Mouse (Mus musculus) cerebellum, adult 18-20 months (tissue): ENCODE measurements around the gene Tmem30b.

ENCODE experiments used
- DNase-seq, 2 experiments: peaks; one replicate each; pipeline ENCODE4 v3.0.0; 2021

The Tmem30b gene

GRCm38 (mm10) chr12:73516516-73516915 is 29.7 kb downstream of the Tmem30b start:
- no peak for DNase-seq

GRCm38 (mm10) chr12:73514722-73515121 is 31.5 kb downstream of the Tmem30b start:
- no peak for DNase-seq

DNA sequence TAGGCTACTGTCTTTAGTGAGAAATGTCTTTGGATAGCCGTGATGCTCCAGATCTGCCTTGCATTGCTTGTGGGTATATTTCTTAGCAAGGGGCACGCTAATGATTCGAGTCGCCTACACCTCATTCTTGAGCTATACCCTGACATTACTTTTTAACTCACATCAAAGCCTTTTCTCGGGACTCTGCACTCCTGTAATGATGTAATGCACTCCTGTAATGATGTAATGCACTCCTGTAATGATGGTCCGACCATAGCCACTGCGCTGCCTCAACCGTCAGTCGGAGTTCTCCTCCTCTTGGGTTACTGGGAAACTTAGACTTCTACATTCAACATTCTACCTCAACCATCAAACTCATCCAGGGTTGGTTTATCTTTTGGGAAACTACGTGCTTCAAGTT is 32.2 kb downstream of the Tmem30b start:
- DNase-seq = no peak

DNA sequence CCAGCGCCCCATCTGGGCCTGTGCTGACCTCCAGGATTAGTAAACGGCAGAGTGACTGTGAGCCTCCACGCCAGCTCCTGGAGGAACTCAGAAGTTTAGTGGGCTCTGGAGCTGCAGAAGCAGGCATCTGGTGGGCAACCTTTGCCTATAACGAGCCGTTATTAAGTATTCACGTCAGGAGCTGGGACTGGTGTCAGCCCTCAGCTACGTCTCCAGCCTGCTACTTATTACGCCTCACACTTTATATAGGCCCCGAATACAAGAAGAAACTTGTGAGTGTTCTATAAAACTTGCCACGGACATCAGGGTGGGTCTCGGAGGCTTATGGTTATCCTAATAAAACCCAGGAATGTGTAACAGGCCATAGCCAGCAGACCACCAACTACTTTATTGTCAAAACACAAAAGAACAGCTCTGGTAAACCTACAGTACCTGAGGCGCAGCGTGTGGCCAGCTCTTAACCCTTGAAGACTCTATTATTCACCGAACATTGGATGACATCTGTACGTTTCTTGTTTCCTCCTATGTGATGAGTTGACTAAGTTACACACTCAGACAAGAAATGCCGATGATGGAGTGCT is 34.6 kb downstream of the Tmem30b start:
- DNase-seq = no peak

- DNase-seq = no peak
These were observed 39.1 kb downstream of the Tmem30b start for GRCm38 (mm10) chr12:73507105-73507504.

- DNase-seq = no peak
These were observed 39.5 kb downstream of the Tmem30b start for GRCm38 (mm10) chr12:73506648-73507047.

DNA sequence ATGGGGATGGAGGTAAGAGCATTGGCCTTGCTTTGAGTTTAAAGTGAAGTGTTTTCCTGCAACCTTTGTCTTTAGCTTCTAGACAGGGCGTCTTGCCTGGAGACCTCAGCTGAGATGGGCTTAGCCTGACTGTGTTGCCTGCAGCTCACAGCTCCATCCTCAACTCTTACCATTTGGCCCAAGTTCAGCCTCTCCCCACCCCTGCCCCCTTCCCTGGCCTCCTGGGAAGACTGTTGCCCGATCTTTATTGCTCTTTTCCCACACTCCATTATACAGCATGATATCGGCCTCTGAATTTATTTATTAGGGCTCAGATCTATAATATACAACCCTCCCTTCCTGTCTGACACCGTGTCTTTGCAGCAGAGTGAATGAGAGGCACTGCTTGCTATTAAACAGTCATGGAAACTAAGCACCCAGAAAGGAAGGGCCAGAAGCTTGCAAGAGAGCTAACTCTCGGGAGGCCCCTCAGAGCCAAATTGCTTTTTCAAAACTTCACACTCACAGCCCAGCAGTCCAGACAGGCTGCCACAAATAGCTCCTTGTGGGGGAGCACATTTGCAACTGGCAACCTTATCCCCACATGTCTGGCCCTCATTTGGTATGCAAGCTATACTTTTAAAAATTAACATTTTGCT is 45.4 kb downstream of the Tmem30b start:
- no peak for DNase-seq

GRCm38 (mm10) chr12:73495172-73495571 is 51.0 kb downstream of the Tmem30b start:
- DNase-seq = no peak

- no peak for DNase-seq
These were observed 52.2 kb downstream of the Tmem30b start for GRCm38 (mm10) chr12:73493929-73494530.
